Mouse (Mus musculus): ENCODE measurements around the gene Oprm1. TPM values are rescaled to one million over a fixed set of nuclear protein-coding genes. Genes with fewer than 3 reads are reported as not detected.
A peak's percentile ranks its signal among the peaks of the same experiment; 100 is the strongest.

Gene Oprm1
- 3.3 and 3.4 TPM in 2 replicates for polyA plus RNA-seq (2015; fragmentation: Nextera tagmentation; extraction: Ambion mirVana)

GRCm38 (mm10) chr10:6758206-6758605 is at the start of gene Oprm1:
Oprm1 (plus strand) TSS chr10:6758506.
- no peaks in the 10 kb centered on the region for H3K36me3 ChIP-seq
- no peak for ATAC-seq (ENCODE audit: low FRiP score)
- no peak within 1 kb of the TSS for H3K4me2 ChIP-seq
- no peaks in the 10 kb centered on the region for H3K4me1 ChIP-seq
- no peaks in the 10 kb centered on the region for H3K9me3 ChIP-seq (replicated peaks)
- WGBS, result 95% methylated on average over 3 of the region's 3 CpGs
- H3K27ac ChIP-seq (replicated peaks), result no peak within 1 kb of the TSS
- H3K9ac ChIP-seq (replicated peaks), result no peak within 1 kb of the TSS
- H3K27me3 ChIP-seq (replicated peaks), result no peaks in the 10 kb centered on the region
- H3K4me3 ChIP-seq (replicated peaks), result no peak within 1 kb of the TSS

DNA sequence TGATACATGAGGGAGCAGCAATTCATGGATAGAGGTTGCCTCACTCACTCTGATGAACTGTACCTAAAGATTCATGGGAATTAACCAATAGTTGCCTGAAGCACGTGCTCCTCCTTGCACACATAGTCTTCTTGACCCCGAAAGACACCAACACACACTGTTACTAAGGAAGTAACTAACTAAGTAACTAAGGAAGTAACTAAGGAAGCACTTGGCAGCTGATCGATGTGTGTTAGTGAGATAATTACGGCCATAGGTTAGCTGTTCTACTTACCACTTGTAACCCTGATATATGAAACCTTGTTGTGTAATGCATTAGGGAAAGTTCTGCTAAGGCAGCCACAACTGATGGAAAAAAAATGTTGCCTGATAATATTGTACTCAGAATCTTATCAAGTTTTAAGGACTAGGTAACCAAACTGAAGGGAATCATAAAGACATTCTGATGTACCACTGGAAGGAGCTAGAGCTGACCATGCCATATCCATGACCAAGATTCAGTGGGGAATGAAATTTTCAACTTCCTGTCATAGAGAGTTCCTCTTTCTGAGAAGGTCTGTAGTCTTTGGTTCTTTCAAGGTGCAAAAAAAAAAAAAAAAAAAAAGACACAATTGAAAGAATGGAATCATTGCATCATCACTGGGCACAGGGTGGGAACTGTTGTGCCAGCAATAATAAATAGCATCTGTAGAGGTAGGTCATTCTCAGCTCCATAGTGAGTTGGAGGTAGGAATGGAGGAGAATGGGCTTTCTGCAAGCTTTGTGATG is 40.9 kb upstream of the Oprm1 start:
- no peak overlapping the region for H3K9ac ChIP-seq (replicated peaks)
- H3K4me2 ChIP-seq, result no peak overlapping the region
- H3K4me1 ChIP-seq, result no peaks in the 10 kb centered on the region
- H3K4me3 ChIP-seq (replicated peaks), result no peak overlapping the region
- H3K9me3 ChIP-seq (replicated peaks), result no peaks in the 10 kb centered on the region
- WGBS, result 85% methylated on average over 4 of the region's 4 CpGs
- H3K27me3 ChIP-seq (replicated peaks), result no peaks in the 10 kb centered on the region
- H3K36me3 ChIP-seq, result no peaks in the 10 kb centered on the region
- no peak for ATAC-seq (ENCODE audit: low FRiP score)
- no peak overlapping the region for H3K27ac ChIP-seq (replicated peaks)

DNA sequence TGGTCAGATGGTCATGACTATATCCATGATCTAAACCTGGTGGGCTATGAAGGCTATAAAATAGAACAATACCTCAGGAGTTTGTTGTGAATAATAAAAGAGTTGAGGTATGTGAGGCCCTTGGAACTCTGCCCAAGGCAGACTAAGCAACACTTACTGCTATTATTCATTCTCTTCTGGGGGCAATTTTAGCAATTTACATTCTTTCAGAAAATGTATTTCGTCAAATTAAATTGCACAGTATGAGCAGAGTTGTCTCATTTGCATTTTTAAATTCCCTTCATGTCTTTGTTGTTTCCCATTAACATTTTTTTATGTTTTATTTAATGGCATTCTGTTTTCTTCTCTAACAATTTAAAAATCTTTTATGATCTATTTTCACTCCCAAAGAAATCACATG is 34.5 kb upstream of the Oprm1 start:
- Histone ChIP-seq H3K27ac (replicated peaks) (no peak overlapping the region), H3K4me3 (replicated peaks) (no peak overlapping the region), H3K36me3 (no peaks in the 10 kb centered on the region), H3K4me2 (no peak overlapping the region), H3K4me1 (no peaks in the 10 kb centered on the region), H3K27me3 (replicated peaks) (no peaks in the 10 kb centered on the region), H3K9me3 (replicated peaks) (no peaks in the 10 kb centered on the region), H3K9ac (replicated peaks) (no peak overlapping the region)
- peak; percentile 80 for ATAC-seq (ENCODE audit: low FRiP score)
- WGBS, result 41% methylated on average over 1 of the region's 1 CpGs

DNA sequence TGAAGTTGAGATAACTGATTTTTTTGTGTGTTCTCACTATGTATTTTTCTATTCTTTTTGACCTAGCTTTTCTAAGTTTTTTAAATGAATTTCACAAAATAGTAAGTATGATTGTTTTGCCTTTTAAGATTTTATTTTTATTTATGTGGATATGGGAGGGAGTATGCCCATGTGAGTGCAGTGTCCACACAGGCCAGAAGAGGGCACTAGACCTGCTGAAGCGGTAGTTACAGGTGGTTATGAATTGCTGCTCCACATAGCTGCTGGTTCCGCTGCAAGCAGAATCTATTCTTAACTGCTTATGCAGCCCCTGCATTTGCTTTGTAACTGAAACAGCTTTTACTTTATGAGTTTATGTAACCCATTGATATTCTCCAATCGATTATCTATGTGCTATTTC is 29.8 kb upstream of the Oprm1 start:
- no peak overlapping the region for H3K4me2 ChIP-seq
- no peaks in the 10 kb centered on the region for H3K9me3 ChIP-seq (replicated peaks)
- no peak overlapping the region for H3K9ac ChIP-seq (replicated peaks)
- 94% methylated on average over 3 of the region's 3 CpGs for WGBS
- no peak for ATAC-seq (ENCODE audit: low FRiP score)
- no peaks in the 10 kb centered on the region for H3K4me1 ChIP-seq
- H3K27me3 ChIP-seq (replicated peaks), result no peaks in the 10 kb centered on the region
- H3K27ac ChIP-seq (replicated peaks), result no peak overlapping the region
- no peak overlapping the region for H3K4me3 ChIP-seq (replicated peaks)
- H3K36me3 ChIP-seq, result no peaks in the 10 kb centered on the region

- Histone ChIP-seq H3K4me1 (no peaks in the 10 kb centered on the region), H3K9ac (replicated peaks) (no peak overlapping the region), H3K27me3 (replicated peaks) (no peaks in the 10 kb centered on the region), H3K4me2 (no peak overlapping the region), H3K9me3 (replicated peaks) (no peaks in the 10 kb centered on the region), H3K4me3 (replicated peaks) (no peak overlapping the region), H3K36me3 (no peaks in the 10 kb centered on the region), H3K27ac (replicated peaks) (no peak overlapping the region)
- 90% methylated on average over 5 of the region's 5 CpGs for WGBS
- no peak for ATAC-seq (ENCODE audit: low FRiP score)
Measured at GRCm38 (mm10) chr10:6753375-6753774, 4.9 kb upstream of the Oprm1 start.

GRCm38 (mm10) chr10:6761287-6761811 is 3.0 kb downstream of the Oprm1 start, which contains the start of gene Gm10945:
Gm10945 (minus strand) TSS chr10:6761761.
- Histone ChIP-seq H3K4me1 (no peaks in the 10 kb centered on the region), H3K9ac (replicated peaks) (no peak within 1 kb of the TSS), H3K36me3 (no peaks in the 10 kb centered on the region), H3K27ac (replicated peaks) (no peak within 1 kb of the TSS), H3K27me3 (replicated peaks) (no peaks in the 10 kb centered on the region), H3K4me2 (no peak within 1 kb of the TSS), H3K9me3 (replicated peaks) (no peaks in the 10 kb centered on the region), H3K4me3 (replicated peaks) (no peak within 1 kb of the TSS)
- no peak for ATAC-seq (ENCODE audit: low FRiP score)
- 93% methylated on average over 2 of the region's 2 CpGs for WGBS

DNA sequence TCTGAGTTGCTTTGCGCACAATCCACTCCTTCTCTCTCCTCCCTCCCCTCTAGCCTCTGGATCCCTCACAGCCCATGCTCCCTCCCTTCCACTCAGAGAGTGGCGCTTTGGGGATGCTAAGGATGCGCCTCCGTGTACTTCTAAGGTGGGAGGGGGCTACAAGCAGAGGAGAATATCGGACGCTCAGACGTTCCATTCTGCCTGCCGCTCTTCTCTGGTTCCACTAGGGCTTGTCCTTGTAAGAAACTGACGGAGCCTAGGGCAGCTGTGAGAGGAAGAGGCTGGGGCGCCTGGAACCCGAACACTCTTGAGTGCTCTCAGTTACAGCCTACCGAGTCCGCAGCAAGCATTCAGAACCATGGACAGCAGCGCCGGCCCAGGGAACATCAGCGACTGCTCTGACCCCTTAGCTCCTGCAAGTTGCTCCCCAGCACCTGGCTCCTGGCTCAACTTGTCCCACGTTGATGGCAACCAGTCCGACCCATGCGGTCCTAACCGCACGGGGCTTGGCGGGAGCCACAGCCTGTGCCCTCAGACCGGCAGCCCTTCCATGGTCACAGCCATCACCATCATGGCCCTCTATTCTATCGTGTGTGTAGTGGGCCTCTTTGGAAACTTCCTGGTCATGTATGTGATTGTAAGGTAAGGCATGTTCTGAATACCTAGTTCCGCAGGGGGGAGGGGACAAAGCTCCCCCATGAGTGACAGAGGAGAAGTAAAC is 30.4 kb downstream of the Oprm1 start:
- peak; percentile 89 for ATAC-seq (ENCODE audit: low FRiP score)
- Histone ChIP-seq H3K36me3 (no peaks in the 10 kb centered on the region), H3K9me3 (replicated peaks) (no peaks in the 10 kb centered on the region), H3K27ac (replicated peaks) (no peak overlapping the region), H3K4me1 (0 out of 2 replicates have a peak, but pooled peaks cover 7% of the 10 kb centered on the region), H3K4me3 (replicated peaks) (peak overlapping the region; percentile 45), H3K27me3 (replicated peaks) (no peaks in the 10 kb centered on the region), H3K9ac (replicated peaks) (peak overlapping the region; percentile 36; the same call in 1 of the 2 replicates), H3K4me2 (peak overlapping the region; percentile 63)
- whole genome bisulfite sequencing, result 5% methylated on average over 25 of the region's 25 CpGs

DNA sequence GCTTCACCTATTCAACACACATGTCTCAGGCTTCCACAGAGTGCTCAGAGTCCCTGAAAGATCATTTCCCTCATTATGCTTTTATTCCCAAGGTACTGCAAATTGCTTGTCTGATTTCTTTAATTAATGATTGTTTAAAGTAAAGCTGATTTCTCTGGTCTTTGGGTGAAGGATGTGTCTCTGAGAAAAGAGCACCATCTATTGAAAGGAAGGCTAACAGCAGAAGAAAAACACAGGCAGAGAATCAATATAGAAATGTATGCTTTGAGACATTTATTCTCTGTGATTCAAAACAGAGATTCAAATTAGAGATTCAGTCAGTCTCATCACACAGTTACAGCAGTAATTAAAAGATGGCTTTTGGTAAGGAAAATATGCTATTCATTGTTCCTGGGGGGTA is 31.9 kb downstream of the Oprm1 start:
- H3K9me3 ChIP-seq (replicated peaks), result no peaks in the 10 kb centered on the region
- H3K4me2 ChIP-seq, result peak overlapping the region; percentile 63
- H3K4me3 ChIP-seq (replicated peaks), result peak overlapping the region; percentile 45
- H3K4me1 ChIP-seq, result 0 out of 2 replicates have a peak, but pooled peaks cover 7% of the 10 kb centered on the region
- H3K27me3 ChIP-seq (replicated peaks), result no peaks in the 10 kb centered on the region
- ATAC-seq (ENCODE audit: low FRiP score), result 0 out of 2 replicates have a peak, but pooled peaks have one; percentile 18
- no peaks in the 10 kb centered on the region for H3K36me3 ChIP-seq
- no peak overlapping the region for H3K9ac ChIP-seq (replicated peaks)
- H3K27ac ChIP-seq (replicated peaks), result no peak overlapping the region

DNA sequence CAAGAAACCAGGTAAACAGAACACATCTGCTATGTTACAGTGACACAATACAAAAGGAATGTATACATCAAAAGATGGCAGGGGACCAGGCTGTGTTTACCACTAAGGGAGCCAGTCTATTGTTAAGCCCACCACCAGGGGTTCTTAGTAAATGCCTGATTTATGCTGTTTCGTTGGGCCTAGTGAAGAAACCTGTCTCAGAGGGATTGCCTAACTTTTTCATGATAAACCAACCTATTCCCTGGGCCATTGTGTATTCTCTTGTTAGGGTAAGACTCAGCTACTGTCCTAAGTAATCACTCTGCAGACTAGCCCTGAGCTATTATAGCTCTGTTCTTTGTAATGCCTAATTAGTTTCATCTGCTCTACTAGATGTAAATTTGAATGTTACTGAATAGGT is 62.3 kb downstream of the Oprm1 start:
- no peak for ATAC-seq (ENCODE audit: low FRiP score)
- no peak overlapping the region for H3K9ac ChIP-seq (replicated peaks)
- H3K4me1 ChIP-seq, result no peaks in the 10 kb centered on the region
- no peaks in the 10 kb centered on the region for H3K27me3 ChIP-seq (replicated peaks)
- H3K36me3 ChIP-seq, result no peaks in the 10 kb centered on the region
- H3K4me2 ChIP-seq, result no peak overlapping the region
- H3K9me3 ChIP-seq (replicated peaks), result no peaks in the 10 kb centered on the region
- 21% methylated on average over 1 of the region's 1 CpGs for WGBS
- no peak overlapping the region for H3K4me3 ChIP-seq (replicated peaks)
- H3K27ac ChIP-seq (replicated peaks), result no peak overlapping the region

GRCm38 (mm10) chr10:6842225-6842624 is 83.9 kb downstream of the Oprm1 start:
- H3K4me2 ChIP-seq, result no peak overlapping the region
- no peaks in the 10 kb centered on the region for H3K9me3 ChIP-seq (replicated peaks)
- no peaks in the 10 kb centered on the region for H3K4me1 ChIP-seq
- H3K27me3 ChIP-seq (replicated peaks), result no peaks in the 10 kb centered on the region
- no peak overlapping the region for H3K27ac ChIP-seq (replicated peaks)
- no peak overlapping the region for H3K4me3 ChIP-seq (replicated peaks)
- no peaks in the 10 kb centered on the region for H3K36me3 ChIP-seq
- no peak overlapping the region for H3K9ac ChIP-seq (replicated peaks)
- ATAC-seq (ENCODE audit: low FRiP score), result no peak
- WGBS, result 92% methylated on average over 1 of the region's 1 CpGs

DNA sequence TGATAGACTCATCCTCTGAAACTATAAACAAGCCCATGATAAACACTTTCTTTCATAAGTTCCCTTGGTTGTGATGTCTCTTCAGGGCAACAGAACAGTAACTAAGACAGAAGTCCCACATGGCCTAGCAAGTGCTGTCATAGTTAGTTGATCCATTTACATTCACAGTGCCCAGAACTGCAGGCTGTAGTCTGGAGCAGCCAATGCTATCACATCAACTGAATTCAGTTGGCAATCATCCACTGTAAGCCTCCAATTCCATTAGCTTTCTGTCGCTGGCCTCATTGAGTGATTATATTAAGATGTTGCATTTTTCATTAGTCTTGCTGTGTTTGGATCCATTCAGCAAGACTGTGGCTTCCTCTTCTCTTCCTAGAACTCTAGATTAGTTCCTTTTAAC is 88.0 kb downstream of the Oprm1 start:
- Histone ChIP-seq H3K4me1 (no peaks in the 10 kb centered on the region), H3K9me3 (replicated peaks) (no peaks in the 10 kb centered on the region), H3K4me2 (no peak overlapping the region), H3K27me3 (replicated peaks) (no peaks in the 10 kb centered on the region), H3K4me3 (replicated peaks) (no peak overlapping the region), H3K36me3 (no peaks in the 10 kb centered on the region), H3K27ac (replicated peaks) (no peak overlapping the region), H3K9ac (replicated peaks) (no peak overlapping the region)
- 85% methylated on average over 1 of the region's 1 CpGs for WGBS
- ATAC-seq (ENCODE audit: low FRiP score), result no peak

Measured in neural tube, embryonic 15.5 days (tissue).